Mouse (Mus musculus) layer of hippocampus, adult 9-11 months (tissue): ENCODE data around the gene Kit.

Source experiments
- DNase-seq: peaks from one replicate; pipeline ENCODE4 v3.0.0; 2022

Kit gene

GRCm38 (mm10) chr5:75640637-75641036 is 65.9 kb downstream of the Kit start:
- no peak for DNase-seq

GRCm38 (mm10) chr5:75647046-75647445 is 72.3 kb downstream of the Kit start:
- peak; percentile 77 for DNase-seq

GRCm38 (mm10) chr5:75650566-75650965 is 75.8 kb downstream of the Kit start:
- DNase-seq = no peak

GRCm38 (mm10) chr5:75653431-75653830 is 78.7 kb downstream of the Kit start:
- DNase-seq = no peak

- DNase-seq = no peak
Measured at GRCm38 (mm10) chr5:75658575-75658974, 83.9 kb downstream of the Kit start.

- no peak for DNase-seq
Measured at GRCm38 (mm10) chr5:75660342-75660741, 85.6 kb downstream of the Kit start.

GRCm38 (mm10) chr5:75662466-75662865 is 87.8 kb downstream of the Kit start:
- DNase-seq = no peak

- DNase-seq = no peak
Measured at GRCm38 (mm10) chr5:75663768-75664167, 89.1 kb downstream of the Kit start.

GRCm38 (mm10) chr5:75667083-75667482 is 92.4 kb downstream of the Kit start:
- no peak for DNase-seq

- DNase-seq = no peak
Measured at GRCm38 (mm10) chr5:75671136-75671788, 96.5 kb downstream of the Kit start.

- no peak for DNase-seq
Measured at GRCm38 (mm10) chr5:75676024-75676423, 101.3 kb downstream of the Kit start.

- DNase-seq = no peak
Measured at GRCm38 (mm10) chr5:75679896-75680295, 105.2 kb downstream of the Kit start.

GRCm38 (mm10) chr5:75695162-75695809 is 120.6 kb downstream of the Kit start:
- no peak for DNase-seq

GRCm38 (mm10) chr5:75696960-75697359 is 122.2 kb downstream of the Kit start:
- no peak for DNase-seq

GRCm38 (mm10) chr5:75698556-75698955 is 123.8 kb downstream of the Kit start:
- DNase-seq = no peak

- DNase-seq = no peak
Measured at GRCm38 (mm10) chr5:75699081-75699480, 124.4 kb downstream of the Kit start.

- DNase-seq = no peak
Measured at GRCm38 (mm10) chr5:75699516-75699915, 124.8 kb downstream of the Kit start.

- peak; percentile 5 for DNase-seq
Measured at GRCm38 (mm10) chr5:75701662-75702061, 126.9 kb downstream of the Kit start.

GRCm38 (mm10) chr5:75702080-75702479 is 127.4 kb downstream of the Kit start:
- DNase-seq = no peak

GRCm38 (mm10) chr5:75704584-75705175 is 130.0 kb downstream of the Kit start:
- no peak for DNase-seq

- no peak for DNase-seq
Measured at GRCm38 (mm10) chr5:75705421-75705820, 130.7 kb downstream of the Kit start.
